Mouse (Mus musculus) CH12.LX (cell line): ENCODE data around the gene Syne1. TPM values are rescaled to one million over a fixed set of nuclear protein-coding genes. Genes with fewer than 3 reads are reported as not detected.

Source experiments
- DNase-seq: peaks from one replicate; pipeline ENCODE4 v3.0.0-alpha.2; 2013; ENCODE audit errors: extremely low read depth
- H3K27ac ChIP-seq: 2 replicates; pipeline ENCODE4 v1.5.1; 2012; ENCODE audit warnings: low read depth, mild to moderate bottlenecking, control low read depth, moderate library complexity; ENCODE audit not compliant: insufficient read depth
- H3K27me3 ChIP-seq: replicated peaks from 2 replicates; pipeline ENCODE3; 2012; ENCODE audit warnings: inconsistent platforms
- H3K36me3 ChIP-seq, 2 experiments: replicated peaks in 1 of 2; 2 replicates each; pipeline versions ENCODE3 to v1.6.1; 2012; ENCODE audit warnings: inconsistent platforms in 1 of 2, low read length in 1 of 2, mild to moderate bottlenecking in 1 of 2, mixed read lengths in 1 of 2, moderate library complexity in 1 of 2; ENCODE audit not compliant: control insufficient read depth in 1 of 2, insufficient read depth in 1 of 2
- H3K4me1 ChIP-seq, 2 experiments: 2 replicates each; pipeline ENCODE4 v1.6.1; 2012; ENCODE audit warnings: inconsistent platforms in 1 of 2, moderate library complexity in 1 of 2; ENCODE audit not compliant: insufficient read depth in 2 of 2, control insufficient read depth in 1 of 2
- H3K4me2 ChIP-seq: 2 replicates; pipeline ENCODE4 v1.6.1; 2012; ENCODE audit warnings: low read depth, mild to moderate bottlenecking, control low read depth; ENCODE audit not compliant: poor library complexity, insufficient read depth, severe bottlenecking
- H3K4me3 ChIP-seq, 3 experiments: fragments of 150-350 bp in 1 of 3; sonication (generic) in 1 of 3; replicated peaks in 1 of 3; 2 replicates each; pipeline versions ENCODE3 to v1.5.1; 2011 to 2012; ENCODE audit warnings: low read depth in 2 of 3, low read length in 2 of 3, mild to moderate bottlenecking in 2 of 3, moderate library complexity in 2 of 3, control low read depth in 1 of 3, improper control_type of control experiment in 1 of 3, inconsistent platforms in 1 of 3, mixed read lengths in 1 of 3; ENCODE audit not compliant: poor library complexity in 1 of 3
- H3K79me2 ChIP-seq: replicated peaks from 2 replicates; pipeline ENCODE4 v1.6.1; 2012; ENCODE audit warnings: mild to moderate bottlenecking, moderate library complexity; ENCODE audit not compliant: control insufficient read depth, poor library complexity, insufficient read depth, severe bottlenecking; ENCODE audit errors: extremely low read depth
- H3K9ac ChIP-seq: 2 replicates; pipeline ENCODE4 v1.6.1; 2012; ENCODE audit warnings: low read depth, mild to moderate bottlenecking, control low read depth, moderate library complexity; ENCODE audit not compliant: insufficient read depth
- H3K9me3 ChIP-seq: replicated peaks from 2 replicates; pipeline ENCODE3; 2012; ENCODE audit warnings: low read length, inconsistent platforms, mixed read lengths
- E2F4 ChIP-seq: IDR thresholded peaks from 2 replicates; pipeline ENCODE4 v1.6.1; 2011; ENCODE audit warnings: low read depth, low read length, improper control_type of control experiment; ENCODE audit not compliant: insufficient replicate concordance
- ELF1 ChIP-seq: IDR thresholded peaks from 2 replicates; pipeline ENCODE4 v1.6.1; 2014; ENCODE audit warnings: low read depth, mild to moderate bottlenecking, inconsistent platforms, low read length, improper control_type of control experiment
- ETS1 ChIP-seq: conservative IDR thresholded peaks from 2 replicates; pipeline ENCODE4 v1.6.1; 2012; ENCODE audit warnings: low read depth, mild to moderate bottlenecking, inconsistent platforms, low read length, improper control_type of control experiment, moderate library complexity
- GABPA ChIP-seq: IDR thresholded peaks from 2 replicates; pipeline ENCODE4 v1.6.1; 2012; ENCODE audit warnings: low read depth, low read length, improper control_type of control experiment, inconsistent platforms; ENCODE audit not compliant: insufficient replicate concordance
- IRF4 ChIP-seq: IDR thresholded peaks from 2 replicates; pipeline ENCODE4 v1.6.1; 2014; ENCODE audit warnings: low read depth, mild to moderate bottlenecking, inconsistent platforms, low read length, improper control_type of control experiment
- JUND ChIP-seq: conservative IDR thresholded peaks from 2 replicates; pipeline ENCODE4 v1.6.1; 2011; ENCODE audit warnings: low read depth, low read length, improper control_type of control experiment
- MAFK ChIP-seq: IDR thresholded peaks from 2 replicates; pipeline ENCODE4 v1.6.1; 2011; ENCODE audit warnings: low read length, improper control_type of control experiment; ENCODE audit not compliant: insufficient replicate concordance
- MAX ChIP-seq: IDR thresholded peaks from 2 replicates; pipeline ENCODE4 v1.6.1; 2011; ENCODE audit warnings: low read length, improper control_type of control experiment
- MAZ ChIP-seq: IDR thresholded peaks from 2 replicates; pipeline ENCODE4 v1.6.1; 2012; ENCODE audit warnings: low read depth, mild to moderate bottlenecking, inconsistent platforms, low read length, improper control_type of control experiment, moderate library complexity
- MXI1 ChIP-seq: IDR thresholded peaks from 2 replicates; pipeline ENCODE4 v1.6.1; 2011; ENCODE audit warnings: mild to moderate bottlenecking, low read depth, low read length, improper control_type of control experiment
- MYC ChIP-seq: IDR thresholded peaks from 2 replicates; pipeline ENCODE4 v1.6.1; 2011; ENCODE audit warnings: low read depth, mild to moderate bottlenecking, improper control_type of control experiment, low read length
- NRF1 ChIP-seq: IDR thresholded peaks from 2 replicates; pipeline ENCODE4 v1.6.1; 2014; ENCODE audit warnings: low read depth, mild to moderate bottlenecking, inconsistent platforms, low read length, improper control_type of control experiment, moderate library complexity
- PAX5 ChIP-seq: IDR thresholded peaks from 2 replicates; pipeline ENCODE4 v1.6.1; 2012; ENCODE audit warnings: low read length, inconsistent platforms, mixed read lengths
- RCOR1 ChIP-seq: conservative IDR thresholded peaks from 2 replicates; pipeline ENCODE4 v1.6.1; 2012; ENCODE audit warnings: low read depth, mild to moderate bottlenecking, inconsistent platforms, low read length, improper control_type of control experiment
- SIN3A ChIP-seq: IDR thresholded peaks from 2 replicates; pipeline ENCODE4 v1.6.1; 2012; ENCODE audit warnings: low read length, improper control_type of control experiment, inconsistent platforms
- TBP ChIP-seq: conservative IDR thresholded peaks from 2 replicates; pipeline ENCODE4 v1.6.1; 2011; ENCODE audit warnings: low read depth, low read length, improper control_type of control experiment
- TCF12 ChIP-seq: IDR thresholded peaks from 2 replicates; pipeline ENCODE4 v1.6.1; 2014; ENCODE audit warnings: low read depth, mild to moderate bottlenecking, inconsistent platforms, low read length, improper control_type of control experiment
- USF2 ChIP-seq: conservative IDR thresholded peaks from 2 replicates; pipeline ENCODE4 v1.6.1; 2011; ENCODE audit warnings: low read depth, low read length, improper control_type of control experiment
- ZMIZ1 ChIP-seq: IDR thresholded peaks from 2 replicates; pipeline ENCODE4 v1.6.1; 2012; ENCODE audit warnings: low read depth, mild to moderate bottlenecking, inconsistent platforms, low read length, improper control_type of control experiment
- ZNF384 ChIP-seq: IDR thresholded peaks from 2 replicates; pipeline ENCODE4 v1.6.1; 2012; ENCODE audit warnings: low read depth, low read length, improper control_type of control experiment, inconsistent platforms
- dilution Hi-C: fragments of 300-500 bp; cut with MboI; formaldehyde crosslinking; loops from 2 replicates; pipeline ENCODE4 v1.14.3; 2020; ENCODE audit warnings: low sequenced_read_pairs; ENCODE audit not compliant: extremely low pct_unique_long_range_greater_than_20kb, extremely low pct_ligation_motif_present
- in situ Hi-C: fragments of 300-500 bp; cut with MboI; formaldehyde crosslinking; loops from 3 replicates; pipeline ENCODE4 v1.14.3; 2019; ENCODE audit warnings: low sequenced_read_pairs, low pct_ligation_motif_present, low pct_unique_long_range_greater_than_20kb, mixed read lengths
- polyA plus RNA-seq: library from polyadenylated mRNA; unstranded; fragments of >175 nt; gene quantifications from 2 replicates; pipeline ENCODE4 v1.2.1, GENCODE M21; 2012; ENCODE audit warnings: low read depth; ENCODE audit not compliant: insufficient read length
- total RNA-seq, 2 experiments: library from RNA; depleted of rRNA; stranded (reverse); fragments of 300-350 nt in 1 of 2; fragments of >200 nt in 1 of 2; gene quantifications; 2 replicates each; pipeline ENCODE4 v1.2.3; 2012 to 2014

Gene Syne1
- total and polyA plus RNA-seq, 3 experiments, result 3.1 to 7.6 (median 3.6) TPM

DNA sequence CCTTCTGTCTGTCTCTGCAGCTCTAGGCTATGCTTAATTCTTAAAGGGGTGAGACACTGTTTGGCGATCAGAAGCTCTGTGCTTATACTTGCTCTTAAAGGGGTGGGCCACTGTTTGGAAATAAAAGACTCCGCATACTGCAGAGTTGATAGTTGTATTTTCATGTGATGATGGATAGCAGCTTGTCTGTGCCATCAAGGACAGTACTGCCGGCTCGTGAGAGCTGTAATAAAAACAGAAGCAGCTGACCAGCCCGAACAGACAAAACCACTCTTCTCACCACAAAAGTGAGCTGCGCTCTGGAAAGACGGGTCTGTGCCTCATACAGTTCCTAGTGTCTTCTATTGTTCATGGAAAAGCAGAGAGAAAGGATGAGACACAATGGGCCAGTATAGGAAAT is 580.1 kb downstream of the Syne1 start:
- H3K9me3 ChIP-seq, result no peaks in the 10 kb centered on the region
- no peak overlapping the region for H3K27ac ChIP-seq
- no peaks in the 10 kb centered on the region for H3K36me3 ChIP-seq
- H3K4me1 ChIP-seq, result no peaks in the 10 kb centered on the region
- no peaks in the 10 kb centered on the region for H3K79me2 ChIP-seq
- no peak for DNase-seq
- H3K4me2 ChIP-seq, result no peak overlapping the region
- H3K4me3 ChIP-seq, result no peak overlapping the region
- in situ Hi-C loops, result no loop called here
- H3K9ac ChIP-seq, result no peak overlapping the region
- no peak for TF ChIP-seq PAX5
- no peak for TF ChIP-seq E2F4
- TF ChIP-seq RCOR1, result no peak
- TF ChIP-seq IRF4, result no peak
- TF ChIP-seq MAZ, result no peak
- no peak for TF ChIP-seq ZNF384
- TF ChIP-seq MYC, result no peak
- no peak for TF ChIP-seq NRF1
- no peak for TF ChIP-seq TCF12
- TF ChIP-seq ELF1, result no peak
- no peak for TF ChIP-seq MAX
- no peak for TF ChIP-seq JUND
- TF ChIP-seq TBP, result no peak
- TF ChIP-seq ZMIZ1, result no peak
- TF ChIP-seq MAFK, result no peak
- no peak for TF ChIP-seq USF2
- TF ChIP-seq MXI1, result no peak
- TF ChIP-seq GABPA, result no peak
- TF ChIP-seq SIN3A, result no peak
- no peak for TF ChIP-seq ETS1
- TF ChIP-seq, all 38 proteins: peak for 0
- dilution Hi-C loops, result no loop called here
- no peaks in the 10 kb centered on the region for H3K27me3 ChIP-seq

Other genes starting within 250 kb of the Syne1 start
- not detected in 2 replicates for gene Myct1, start 42.3 kb upstream of the Syne1 start, total RNA-seq (2012; rRNA removed)
- gene Myct1, start 42.3 kb upstream of the Syne1 start, total RNA-seq (2014; rRNA removed), result not detected in 2 replicates
- gene Myct1, start 42.3 kb upstream of the Syne1 start, polyA plus RNA-seq, result not detected in 2 replicates
- not detected in 2 replicates for gene Vip, start 87.7 kb upstream of the Syne1 start, total RNA-seq (2012; rRNA removed)
- not detected in 2 replicates for gene Vip, start 87.7 kb upstream of the Syne1 start, total RNA-seq (2014; rRNA removed)
- not detected in 2 replicates for gene Vip, start 87.7 kb upstream of the Syne1 start, polyA plus RNA-seq